Mouse (Mus musculus) testis, adult 2 months (tissue): ENCODE measurements around the gene Gtf2h4.

Experiments used
- CTCF ChIP-seq: fragments of 200-500 bp; IDR thresholded peaks from 2 replicates; pipeline ENCODE4 v1.5.1; 2012; ENCODE audit warnings: low read depth, mild to moderate bottlenecking, inconsistent platforms, low read length, moderate library complexity; ENCODE audit not compliant: control insufficient read depth, insufficient read depth, insufficient replicate concordance
- POLR2A ChIP-seq: fragments of 200-500 bp; IDR thresholded peaks from 2 replicates; pipeline ENCODE4 v1.6.1; 2012; ENCODE audit warnings: low read depth, mild to moderate bottlenecking, inconsistent platforms, low read length, moderate library complexity; ENCODE audit not compliant: control insufficient read depth

- TF ChIP-seq CTCF (no peak), POLR2A (no peak)
Observed at GRCm38 (mm10) chr17:35720340-35720727, 46.8 kb upstream of the Gtf2h4 start.
